Mouse (Mus musculus) adrenal gland, postnatal 10 days (tissue): ENCODE data around the gene Ecm2. TPM values are rescaled to one million over a fixed set of nuclear protein-coding genes. Genes with fewer than 3 reads are reported as not detected.
A peak's percentile ranks its signal among the peaks of the same experiment; 100 is the strongest.

Experiments used
- DNase-seq: peaks from one replicate; pipeline ENCODE4 v3.0.0; 2021; ENCODE audit warnings: mixed read lengths
- long read RNA-seq, 2 experiments: library from polyadenylated mRNA; stranded (forward); transcript quantifications; one replicate each; pipeline ENCODE4 v2.0.0; 2021
- total RNA-seq, 2 experiments: library from RNA; stranded (reverse); gene quantifications; 2 replicates each; pipeline ENCODE4 v1.2.3; 2021

The Ecm2 gene
- 10 to 100 TPM; 10.0 to 10.9 TPM for total RNA-seq
- long read RNA-seq, experiment 1, partial matches to known transcripts = 1 of 3 reads
- long read RNA-seq, experiment 1, other reads (novel, unspliced or antisense) = 0 of 3 reads
- long read RNA-seq, experiment 2, transcript Ecm2-201 (10 exons, 3,596 nt) = major isoform, 6 of 7 reads
- long read RNA-seq, experiment 2, partial matches to known transcripts = 0 of 7 reads
- long read RNA-seq, experiment 2, other reads (novel, unspliced or antisense) = 1 of 7 reads

- DNase-seq = no peak
These were observed at the start of gene Ecm2 for GRCm38 (mm10) chr13:49504510-49504909. TSS of gene Ecm2 (plus strand) at chr13:49504810.

- peak; percentile 63 for DNase-seq
These were observed 44.3 kb upstream of the Ecm2 start for GRCm38 (mm10) chr13:49460276-49460675.

GRCm38 (mm10) chr13:49460692-49461414 is 43.8 kb upstream of the Ecm2 start:
- DNase-seq = peak; percentile 36

DNA sequence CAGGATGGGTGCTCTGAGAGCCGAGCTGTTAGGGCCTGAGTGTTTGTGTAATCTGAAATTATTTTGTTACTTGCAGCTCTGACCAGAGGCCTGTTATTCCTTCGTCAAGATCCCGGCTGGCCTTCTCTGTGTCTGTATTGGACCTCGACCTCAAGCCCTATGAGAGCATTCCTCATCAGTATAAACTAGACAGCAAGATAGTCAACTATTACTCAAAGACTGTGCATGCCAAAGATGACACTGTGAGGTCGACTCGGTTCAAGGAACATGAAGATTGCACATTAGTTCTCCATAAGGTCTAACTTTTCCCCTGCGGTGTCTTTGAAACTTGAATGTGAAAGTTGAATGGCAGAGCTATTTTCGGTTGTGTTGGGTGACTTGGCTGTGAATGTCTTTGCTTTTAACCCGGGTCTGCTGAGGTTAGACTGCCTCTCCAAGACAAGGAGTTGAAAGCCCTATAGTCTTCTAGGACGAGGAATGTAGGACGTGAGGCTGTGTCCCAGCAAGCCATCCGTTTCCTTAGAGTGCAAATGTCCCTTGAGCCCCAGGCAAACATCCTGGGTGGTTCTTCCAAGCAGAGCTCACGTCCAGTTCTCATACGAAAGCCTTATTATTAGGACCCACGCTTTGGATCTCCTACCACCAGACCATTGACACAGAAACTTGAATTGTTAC is 43.0 kb upstream of the Ecm2 start:
- DNase-seq = peak; percentile 49

DNA sequence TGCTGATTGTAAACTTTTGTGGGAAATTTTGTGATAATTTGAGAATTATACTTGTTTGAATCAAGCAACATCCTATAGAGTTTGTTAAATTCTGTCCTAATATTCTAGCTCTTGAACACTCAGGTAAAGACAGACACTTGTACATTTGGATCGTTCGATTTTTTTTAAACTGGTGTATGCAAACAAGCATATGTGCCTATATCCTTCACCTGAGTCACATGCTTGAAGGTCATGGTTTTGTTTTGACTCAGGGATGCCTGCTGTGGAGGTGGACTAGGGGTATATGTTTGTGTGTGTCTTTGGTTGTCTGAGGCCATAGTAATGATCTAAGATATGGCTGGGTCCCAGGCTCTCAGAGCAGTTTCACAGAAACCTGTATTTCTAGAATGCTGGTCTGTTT is 41.7 kb upstream of the Ecm2 start:
- DNase-seq = no peak

GRCm38 (mm10) chr13:49465875-49466274 is 38.7 kb upstream of the Ecm2 start:
- DNase-seq = no peak

GRCm38 (mm10) chr13:49466393-49467075 is 38.1 kb upstream of the Ecm2 start:
- DNase-seq = peak; percentile 84

DNA sequence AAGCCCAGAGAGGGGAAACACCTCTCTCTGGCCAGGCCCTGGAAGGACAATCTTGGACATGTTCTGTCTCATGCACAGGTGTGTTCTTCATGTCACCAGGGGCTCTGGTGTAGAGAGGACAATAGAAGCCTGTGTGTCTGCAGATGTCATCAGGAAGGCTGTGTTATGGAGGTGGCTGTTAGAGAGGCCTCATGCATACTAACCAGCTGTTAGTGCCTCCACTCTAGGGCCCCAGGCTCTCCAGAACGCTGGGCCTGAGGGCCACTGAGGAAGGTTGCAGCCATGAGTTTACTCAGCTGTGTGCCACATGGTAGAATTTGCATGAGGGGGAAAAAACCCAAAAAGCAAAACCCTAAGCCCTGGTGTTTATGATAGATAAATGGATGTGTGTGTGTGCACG is 37.0 kb upstream of the Ecm2 start:
- DNase-seq = no peak

DNA sequence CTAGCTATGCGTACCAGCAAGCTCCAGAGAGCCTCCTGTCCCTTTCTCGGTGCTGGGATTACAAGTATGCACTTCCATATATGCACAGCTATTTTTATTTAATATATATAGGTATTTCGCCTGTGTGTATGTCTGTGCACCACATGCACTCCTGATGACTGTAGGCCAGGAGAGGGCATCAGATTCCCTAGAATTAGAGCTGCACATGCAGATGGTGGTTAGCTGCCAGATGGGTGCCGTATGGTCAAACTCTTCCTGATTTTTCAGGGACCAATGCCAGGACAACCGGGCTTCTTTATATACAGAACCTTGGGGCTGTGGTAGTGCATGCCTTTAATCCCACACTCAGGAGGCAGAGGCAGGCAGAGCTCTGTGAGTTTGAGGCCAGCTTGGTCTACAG is 35.6 kb upstream of the Ecm2 start:
- DNase-seq = no peak

DNA sequence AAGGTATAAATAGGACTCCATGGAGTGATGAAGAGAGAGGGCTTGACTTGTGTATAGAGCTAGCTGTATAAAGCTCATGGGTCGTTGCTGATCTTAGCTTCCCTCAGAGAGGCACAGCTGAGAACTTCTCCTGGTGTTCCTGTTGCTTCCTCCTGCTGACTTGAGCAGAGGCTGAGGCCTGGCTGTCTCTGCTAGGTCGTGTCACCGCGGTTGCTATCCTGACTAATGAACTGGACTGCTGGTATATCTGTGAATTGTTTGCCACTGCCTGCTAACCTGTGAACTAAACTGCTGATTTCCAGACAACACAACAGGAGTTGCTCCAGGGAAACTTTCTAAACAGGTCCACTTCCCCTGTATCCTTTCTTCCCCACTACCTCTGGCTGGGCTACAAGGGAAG is 34.3 kb upstream of the Ecm2 start:
- DNase-seq = no peak

- DNase-seq = peak; percentile 37
These were observed 33.8 kb upstream of the Ecm2 start for GRCm38 (mm10) chr13:49470806-49471205.

DNA sequence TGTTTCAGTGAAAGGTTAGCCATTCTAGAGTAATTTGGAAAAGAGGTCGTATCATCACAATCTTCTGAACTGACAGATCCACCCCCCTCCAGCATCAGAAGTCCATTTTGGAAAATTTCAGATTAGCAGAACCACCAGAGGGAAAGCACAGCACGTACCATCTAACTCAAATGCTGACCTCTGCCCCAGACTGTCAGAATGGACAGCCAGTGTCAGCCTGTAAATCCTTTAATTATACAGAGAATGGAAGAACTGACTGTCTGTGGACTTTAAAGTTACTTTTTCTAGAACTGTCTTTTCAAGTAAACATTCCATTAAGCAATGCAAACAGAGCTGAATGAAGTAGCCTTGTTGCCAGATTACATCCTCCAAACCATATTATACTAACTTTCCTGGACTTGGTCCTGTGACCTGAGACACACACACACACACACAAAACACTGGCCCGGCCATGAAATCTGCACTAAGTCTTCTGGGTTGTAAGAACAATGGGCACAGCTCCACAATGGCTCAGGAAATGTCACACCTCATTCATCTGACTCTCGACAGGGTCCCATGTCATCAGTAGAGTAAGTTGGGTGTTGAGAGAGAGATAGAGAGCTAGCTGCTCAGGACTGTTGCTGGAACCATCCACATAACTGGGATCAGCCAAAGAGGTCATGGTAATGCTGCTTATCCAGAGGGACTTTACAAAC is 32.5 kb upstream of the Ecm2 start:
- DNase-seq = no peak

DNA sequence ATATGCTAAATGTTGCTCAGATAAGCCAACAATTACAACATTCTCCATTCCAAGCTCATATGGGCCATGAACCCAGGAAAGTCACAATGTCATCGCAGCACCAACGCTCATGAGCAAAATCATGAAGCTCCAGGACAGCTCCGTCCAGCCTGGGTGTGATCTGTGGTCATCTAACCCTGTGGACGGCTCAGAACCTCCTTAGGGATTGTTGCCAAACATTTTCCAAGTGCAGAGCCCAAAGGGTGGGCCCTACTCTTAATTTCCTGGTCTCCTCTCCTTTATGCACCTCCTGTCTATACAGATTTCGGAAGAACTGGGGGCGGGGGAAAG is 32.0 kb upstream of the Ecm2 start:
- DNase-seq = no peak

GRCm38 (mm10) chr13:49477887-49478286 is 26.7 kb upstream of the Ecm2 start:
- DNase-seq = no peak

DNA sequence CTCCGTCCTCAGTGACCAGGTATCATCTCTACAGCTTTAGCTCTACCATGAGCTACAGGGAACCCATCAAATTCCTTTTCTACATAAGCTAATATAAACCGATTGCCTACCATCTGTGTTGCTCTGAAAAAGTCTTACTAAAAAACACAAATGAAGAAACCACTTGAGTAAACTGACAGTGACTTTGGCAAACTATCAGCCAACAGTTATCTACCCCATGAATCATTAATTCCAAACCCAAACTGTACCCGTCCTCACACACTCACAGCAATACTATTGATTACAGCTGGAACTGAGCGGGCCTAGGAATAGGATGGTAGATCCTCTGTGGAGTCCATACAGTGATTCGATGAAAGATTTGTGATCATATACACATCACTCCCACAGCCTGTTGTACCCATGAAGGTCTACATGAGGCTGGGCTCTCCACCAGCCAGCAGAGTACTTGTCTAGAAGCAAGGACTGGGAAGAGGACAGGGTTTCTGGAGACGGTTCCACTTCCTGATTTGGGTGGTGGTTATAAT is 25.7 kb upstream of the Ecm2 start:
- no peak for DNase-seq

GRCm38 (mm10) chr13:49479399-49479798 is 25.2 kb upstream of the Ecm2 start:
- no peak for DNase-seq

GRCm38 (mm10) chr13:49480057-49480456 is 24.6 kb upstream of the Ecm2 start:
- peak; percentile 87 for DNase-seq

DNA sequence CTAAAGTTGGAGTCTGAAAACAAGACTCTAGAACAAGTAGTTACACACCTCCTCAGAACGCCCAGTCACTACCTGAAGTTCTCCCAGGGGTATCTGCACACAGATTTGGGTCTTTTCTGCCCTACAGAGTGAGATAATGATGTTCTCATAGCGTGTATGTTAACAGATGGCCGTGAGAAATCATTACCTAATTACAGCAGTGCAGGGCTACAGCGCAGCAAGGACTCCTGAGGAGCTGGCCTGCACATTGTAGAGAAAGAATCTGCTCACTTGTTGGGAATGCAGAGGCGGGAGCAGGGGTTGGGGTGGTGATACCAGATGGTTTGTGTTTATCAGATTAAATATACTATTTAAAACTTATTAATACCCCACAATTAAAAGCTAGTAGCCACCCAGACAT is 24.1 kb upstream of the Ecm2 start:
- DNase-seq = peak; percentile 50

- DNase-seq = no peak
These were observed 19.2 kb upstream of the Ecm2 start for GRCm38 (mm10) chr13:49485388-49485787.

DNA sequence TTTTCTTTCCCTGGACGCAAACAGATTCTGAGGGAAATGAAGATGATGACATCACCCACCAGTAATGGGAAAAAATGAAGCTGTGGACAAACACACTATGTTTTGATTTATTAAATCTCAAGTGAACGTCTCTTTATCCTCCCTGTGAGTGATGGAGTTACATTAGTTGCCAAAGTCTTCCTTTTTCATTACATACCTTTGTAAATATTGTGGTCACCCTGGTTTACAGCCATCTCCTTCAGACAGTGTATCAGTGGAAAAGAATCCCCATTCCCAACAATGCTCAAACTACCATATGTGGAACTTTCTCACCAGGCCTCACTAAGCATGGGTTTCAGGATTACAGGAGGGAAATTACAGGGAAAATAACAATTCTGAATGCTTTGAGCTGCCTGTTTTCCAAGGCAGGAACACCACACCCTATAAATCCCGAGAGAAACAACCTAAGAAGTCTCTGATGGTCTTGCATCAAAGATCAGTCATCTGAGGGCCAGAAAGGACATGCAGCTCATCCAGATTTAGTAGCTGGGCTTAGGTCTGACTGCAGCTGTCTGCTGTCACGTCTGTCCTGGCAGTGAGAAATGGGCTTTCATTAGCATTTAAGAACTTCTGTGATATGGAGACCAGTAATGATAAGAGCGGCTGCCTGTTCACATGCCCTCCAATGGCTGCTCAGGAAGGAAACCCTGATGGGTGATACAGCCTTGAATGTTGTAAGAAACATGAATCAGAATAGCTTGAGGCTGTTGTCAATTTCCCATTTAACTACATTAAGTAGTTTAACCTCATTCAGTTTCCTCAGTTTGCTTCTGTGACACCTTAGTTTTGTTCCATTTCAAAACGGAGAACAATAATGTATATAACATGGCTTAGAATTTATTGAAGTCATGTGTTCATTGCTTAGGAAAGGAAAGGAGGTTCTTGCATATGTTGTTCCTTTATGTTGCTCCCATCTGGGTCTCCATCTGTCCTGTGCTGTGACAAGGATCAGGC is 11.9 kb upstream of the Ecm2 start, which contains the start of gene Tes3-ps:
Gene Tes3-ps (plus strand): TSS at position 943 of the 993 bp plus-strand sequence.
- DNase-seq = no peak

DNA sequence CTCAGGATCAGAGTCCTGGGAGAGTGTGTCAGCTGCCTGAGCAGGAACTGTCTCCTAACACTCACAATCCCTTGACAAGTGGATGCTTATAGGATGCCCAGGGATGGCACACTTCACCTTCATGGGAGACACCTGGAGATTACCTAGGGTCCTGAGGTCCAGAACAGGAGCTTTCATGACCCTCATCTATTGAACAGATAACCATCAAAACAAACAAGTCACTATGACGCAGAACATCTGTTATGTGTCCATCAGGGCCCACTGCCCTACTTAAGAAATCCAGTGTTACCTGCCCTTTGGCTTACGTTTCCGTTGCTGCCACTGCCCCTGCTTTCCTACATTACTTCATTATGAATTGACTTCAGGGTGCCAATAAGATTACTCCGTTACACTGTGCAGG is 1.2 kb downstream of the Ecm2 start:
- DNase-seq = no peak
